Mouse (Mus musculus) spleen, adult 10 weeks (tissue): ENCODE results near the gene Rbm34. TPM values are rescaled to one million over a fixed set of nuclear protein-coding genes. Genes with fewer than 3 reads are reported as not detected.

Experiments used
- polyA plus RNA-seq: library from polyadenylated mRNA; stranded (reverse); fragments of 350-450 nt; fragmentation: Illumina TruSeq; extraction: RNeasy Lipid Tissue Mini Kit (QIAGEN cat#74804); gene quantifications from one replicate; pipeline ENCODE4 v1.2.3, GENCODE M21; 2015; ENCODE audit warnings: low replicate concordance; ENCODE audit not compliant: insufficient read depth

Rbm34 gene
- 34.8 TPM for polyA plus RNA-seq

GRCm38 (mm10) chr8:126970579-126971313 is at the start of gene Rbm34:
Gene Rbm34, minus strand, starts transcription at chr8:126971071.

DNA sequence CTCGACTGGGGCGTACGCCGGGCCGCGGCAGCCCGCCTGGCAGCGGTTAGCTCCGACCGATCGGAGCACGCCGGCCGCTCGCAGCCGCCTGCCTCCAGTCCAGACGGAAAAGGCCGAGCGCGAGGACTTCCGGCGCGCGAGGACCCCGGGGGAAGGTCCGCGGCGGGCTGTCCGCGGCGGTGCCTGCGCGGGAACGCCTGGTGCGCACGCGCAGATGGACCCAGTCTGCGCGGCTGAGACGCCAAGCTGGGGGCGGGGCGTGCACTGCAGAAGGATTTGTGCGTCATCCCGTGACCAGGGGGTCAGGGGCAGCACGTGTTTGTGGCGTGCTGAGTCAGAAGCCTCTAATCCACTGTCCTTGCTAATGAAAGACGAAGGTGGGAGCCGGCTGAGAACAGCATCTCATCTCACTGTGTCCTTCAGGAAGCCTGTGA is 25.1 kb downstream of the Rbm34 start, which contains the start of gene Tomm20:
Gene Tomm20, minus strand, starts transcription at position 115 of the 434 bp plus-strand sequence.

Other genes with a start within 250 kb of the Rbm34 start
- gene Tomm20, start 25.2 kb downstream of the Rbm34 start, polyA plus RNA-seq, result 84.3 TPM
- gene Pard3, start 92.8 kb upstream of the Rbm34 start, polyA plus RNA-seq, result 3.5 TPM